Mouse (Mus musculus): ENCODE results near the gene Serpinb6b.

DNA sequence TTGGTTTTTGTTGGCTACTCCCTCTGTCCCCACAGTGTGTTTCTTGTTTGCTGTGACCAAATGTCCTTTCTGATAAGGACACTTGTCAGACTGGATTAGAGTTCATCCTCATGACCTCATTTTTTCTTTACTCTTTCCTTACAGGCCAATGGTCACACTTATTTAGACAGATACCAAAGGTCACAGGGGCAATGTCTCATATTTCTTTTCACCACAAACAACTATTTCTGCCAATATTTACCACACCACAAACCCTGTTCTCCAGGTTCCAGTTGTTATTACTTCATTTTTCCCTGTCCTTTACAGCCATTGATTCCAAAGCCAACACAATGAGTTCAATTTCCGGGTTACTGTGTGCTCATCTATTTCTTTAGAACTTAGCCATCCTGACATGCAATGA, 4.6 kb downstream of the Serpinb6b start:
- no peak for TF ChIP-seq POLR2A (IDR thresholded peaks at IDR 0.05; ENCODE audit: low read depth, low read length)
- TF ChIP-seq UBTF (IDR thresholded peaks at IDR 0.05; ENCODE audit: low read depth, low read length): no peak
- no peak for TF ChIP-seq RAD21 (IDR thresholded peaks at IDR 0.05; ENCODE audit: low read depth, low read length)
- no peak for TF ChIP-seq E2F4 (IDR thresholded peaks at IDR 0.05; ENCODE audit: insufficient replicate concordance, low read depth, low read length)
- TF ChIP-seq CTCF (conservative IDR thresholded peaks at IDR 0.05 in 1 of 2, IDR thresholded peaks at IDR 0.05 in 1 of 2; ENCODE audit: low read depth in 2 of 2, low read length in 2 of 2): no peak

Data from CH12.LX (cell line).